Mouse (Mus musculus): ENCODE measurements around the gene Ubb. TPM values are rescaled to one million over a fixed set of nuclear protein-coding genes. Genes with fewer than 3 reads are reported as not detected.

Ubb gene
- polyA plus RNA-seq, 1 experiment from 2014 or later: 3,648 TPM

DNA sequence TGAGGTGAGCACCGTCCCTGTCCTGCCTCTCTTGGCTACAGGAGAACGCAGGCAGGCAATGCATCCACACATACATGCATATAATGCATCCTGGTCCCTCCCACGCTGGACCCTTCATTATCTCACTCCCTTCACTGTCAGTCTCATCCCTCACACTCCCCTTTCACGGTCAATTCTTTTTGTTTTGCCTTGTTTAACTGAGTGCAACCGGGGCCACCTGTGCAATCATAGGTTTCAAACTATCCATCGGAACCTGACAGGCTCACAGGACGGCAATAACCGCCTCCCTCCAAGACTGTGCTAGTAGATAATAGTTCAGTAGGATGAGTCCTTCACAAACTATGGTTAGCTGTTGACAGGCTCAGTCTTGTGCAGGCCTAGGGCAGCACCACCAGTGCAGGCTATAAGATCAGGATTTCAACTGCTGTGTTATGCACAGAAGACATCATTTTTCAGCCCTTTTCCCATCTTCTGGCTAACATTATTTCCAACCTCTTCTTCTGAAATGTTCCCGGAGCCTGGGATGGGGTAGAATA, 33.8 kb downstream of the Ubb start:
- WGBS: 84% methylated on average over 9 of the region's 9 CpGs

DNA sequence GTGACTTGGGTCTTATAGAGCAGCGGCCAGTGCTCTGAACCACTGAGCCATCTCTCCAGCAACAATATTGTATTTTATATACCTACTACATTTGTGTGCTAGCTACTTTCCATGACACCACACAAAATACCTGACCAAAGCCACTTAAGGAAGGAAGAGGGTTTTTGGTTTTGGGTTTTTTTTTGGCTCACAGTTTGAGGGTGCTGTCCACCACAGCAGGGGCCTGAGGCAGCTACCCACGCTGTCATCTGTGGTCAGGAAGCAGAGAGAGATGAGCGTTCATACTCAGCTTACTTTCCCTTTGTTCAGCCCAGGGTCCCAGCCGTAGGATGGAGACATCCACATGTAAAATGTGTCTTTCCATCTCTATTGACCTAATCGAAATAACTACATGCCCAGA, 36.1 kb downstream of the Ubb start:
- no peak overlapping the region for H3K4me3 ChIP-seq (replicated peaks)
- no peak overlapping the region for H3K9ac ChIP-seq (replicated peaks)
- no peak for ATAC-seq (ENCODE audit: insufficient number of reproducible peaks, insufficient read depth, low FRiP score, low TSS enrichment, low read depth)
- WGBS: 90% methylated on average over 5 of the region's 5 CpGs
- peaks cover 3% of the 10 kb centered on the region; the same call in 1 of the 2 replicates for H3K4me1 ChIP-seq (replicated peaks)
- H3K9me3 ChIP-seq: no peaks in the 10 kb centered on the region
- H3K27ac ChIP-seq: no peak overlapping the region
- H3K36me3 ChIP-seq: no peaks in the 10 kb centered on the region
- H3K4me2 ChIP-seq: no peak overlapping the region
- H3K27me3 ChIP-seq: no peaks in the 10 kb centered on the region

More for the DNA sequence above, 33.8 kb downstream of the Ubb start:
- no peak overlapping the region for H3K4me2 ChIP-seq
- no peaks in the 10 kb centered on the region for H3K9me3 ChIP-seq
- H3K4me3 ChIP-seq (replicated peaks): no peak overlapping the region
- H3K36me3 ChIP-seq: no peaks in the 10 kb centered on the region
- ATAC-seq (ENCODE audit: insufficient number of reproducible peaks, insufficient read depth, low FRiP score, low TSS enrichment, low read depth): no peak
- H3K9ac ChIP-seq (replicated peaks): no peak overlapping the region
- H3K4me1 ChIP-seq (replicated peaks): no peaks in the 10 kb centered on the region
- H3K27me3 ChIP-seq: no peaks in the 10 kb centered on the region
- no peak overlapping the region for H3K27ac ChIP-seq

DNA sequence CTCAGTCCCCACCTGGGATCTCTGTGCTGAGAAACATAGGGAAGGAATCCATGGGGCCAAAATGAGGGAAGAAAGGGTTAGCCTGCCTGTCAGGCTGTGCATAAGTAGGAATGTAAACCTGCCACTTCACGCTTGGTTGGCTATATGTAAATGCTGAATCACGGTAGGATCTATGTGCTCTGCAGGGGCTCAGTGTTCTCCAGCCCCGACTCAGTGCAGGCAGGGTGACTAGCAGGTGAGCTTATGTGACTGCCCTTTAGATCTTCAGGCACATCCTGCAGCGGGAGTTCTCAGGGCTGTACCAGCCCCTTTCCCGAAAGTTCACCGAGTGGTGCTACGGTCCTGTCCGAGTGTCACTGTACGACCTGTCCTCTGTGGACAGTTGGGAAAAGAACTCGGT, 38.4 kb downstream of the Ubb start:
- 88% methylated on average over 10 of the region's 10 CpGs for WGBS
- Histone ChIP-seq H3K4me1 (replicated peaks) (peaks cover 5% of the 10 kb centered on the region; the same call in 1 of the 2 replicates), H3K4me3 (replicated peaks) (no peak overlapping the region), H3K4me2 (no peak overlapping the region), H3K27me3 (no peaks in the 10 kb centered on the region), H3K36me3 (no peaks in the 10 kb centered on the region), H3K9me3 (no peaks in the 10 kb centered on the region), H3K27ac (no peak overlapping the region), H3K9ac (replicated peaks) (no peak overlapping the region)
- no peak for ATAC-seq (ENCODE audit: insufficient number of reproducible peaks, insufficient read depth, low FRiP score, low TSS enrichment, low read depth)

DNA sequence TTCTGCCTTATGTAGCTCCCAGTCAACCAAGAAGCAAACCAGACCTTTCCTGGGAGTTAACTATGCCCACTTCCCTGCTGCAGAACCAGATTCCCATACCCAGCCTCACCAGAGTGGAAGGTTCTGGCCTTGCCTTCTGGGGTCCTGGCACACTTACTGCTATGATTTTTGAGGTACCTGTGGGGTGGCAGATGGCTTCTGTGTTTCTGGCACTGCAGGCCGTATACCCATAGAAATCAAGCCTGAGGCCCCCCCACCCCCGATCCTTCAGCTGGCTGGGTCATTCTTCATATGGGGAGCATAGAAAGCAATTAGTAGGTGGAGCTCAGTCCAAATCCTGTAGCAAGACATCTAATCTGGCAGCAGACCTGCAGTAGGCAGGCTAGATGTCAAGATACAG, 40.1 kb downstream of the Ubb start:
- ATAC-seq (ENCODE audit: insufficient number of reproducible peaks, insufficient read depth, low FRiP score, low TSS enrichment, low read depth): no peak
- no peaks in the 10 kb centered on the region for H3K27me3 ChIP-seq
- 83% methylated on average over 2 of the region's 2 CpGs for WGBS
- no peak overlapping the region for H3K9ac ChIP-seq (replicated peaks)
- H3K4me3 ChIP-seq (replicated peaks): no peak overlapping the region
- H3K4me2 ChIP-seq: no peak overlapping the region
- H3K27ac ChIP-seq: no peak overlapping the region
- H3K4me1 ChIP-seq (replicated peaks): peaks cover 5% of the 10 kb centered on the region; the same call in 1 of the 2 replicates
- H3K36me3 ChIP-seq: no peaks in the 10 kb centered on the region
- H3K9me3 ChIP-seq: no peaks in the 10 kb centered on the region

DNA sequence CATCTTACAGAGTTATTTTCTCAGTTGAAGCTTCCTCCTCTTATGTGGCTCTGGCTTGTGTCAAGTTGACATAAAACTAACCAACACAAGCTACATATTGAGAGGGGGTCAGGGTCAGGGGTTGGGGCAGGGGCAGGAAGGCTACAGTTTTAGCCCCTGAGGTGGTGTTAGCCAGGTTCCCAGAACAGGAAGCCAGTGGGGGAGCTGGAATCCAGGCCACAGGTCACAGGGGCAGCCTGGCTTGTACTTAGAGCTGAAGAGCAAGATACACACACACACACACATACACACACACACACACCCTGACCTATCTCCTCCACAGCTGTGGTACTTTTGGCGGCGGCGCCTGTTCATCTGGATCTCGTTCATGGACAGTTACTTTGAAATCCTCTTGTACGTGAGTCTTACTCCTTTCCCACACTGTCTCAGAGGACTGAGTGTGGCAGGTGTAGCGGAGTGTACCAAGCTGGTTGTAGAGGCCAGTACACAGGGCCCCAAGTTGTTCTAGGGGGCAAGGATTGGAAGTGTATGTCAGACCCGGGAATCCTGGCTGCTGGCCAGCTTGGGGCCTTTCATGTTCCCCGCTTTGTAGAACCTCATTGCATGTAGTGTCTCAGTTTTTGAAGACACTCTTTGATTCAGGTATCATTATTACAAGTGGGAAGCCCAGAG, 41.1 kb downstream of the Ubb start:
- H3K4me3 ChIP-seq (replicated peaks): no peak overlapping the region
- H3K9me3 ChIP-seq: no peaks in the 10 kb centered on the region
- no peaks in the 10 kb centered on the region for H3K27me3 ChIP-seq
- H3K36me3 ChIP-seq: no peaks in the 10 kb centered on the region
- H3K4me1 ChIP-seq (replicated peaks): peaks cover 5% of the 10 kb centered on the region; the same call in 1 of the 2 replicates
- ATAC-seq (ENCODE audit: insufficient number of reproducible peaks, insufficient read depth, low FRiP score, low TSS enrichment, low read depth): no peak
- no peak overlapping the region; the same call in 1 of the 2 replicates for H3K9ac ChIP-seq (replicated peaks)
- H3K4me2 ChIP-seq: no peak overlapping the region
- WGBS: 47% methylated on average over 8 of the region's 8 CpGs
- no peak overlapping the region for H3K27ac ChIP-seq

DNA sequence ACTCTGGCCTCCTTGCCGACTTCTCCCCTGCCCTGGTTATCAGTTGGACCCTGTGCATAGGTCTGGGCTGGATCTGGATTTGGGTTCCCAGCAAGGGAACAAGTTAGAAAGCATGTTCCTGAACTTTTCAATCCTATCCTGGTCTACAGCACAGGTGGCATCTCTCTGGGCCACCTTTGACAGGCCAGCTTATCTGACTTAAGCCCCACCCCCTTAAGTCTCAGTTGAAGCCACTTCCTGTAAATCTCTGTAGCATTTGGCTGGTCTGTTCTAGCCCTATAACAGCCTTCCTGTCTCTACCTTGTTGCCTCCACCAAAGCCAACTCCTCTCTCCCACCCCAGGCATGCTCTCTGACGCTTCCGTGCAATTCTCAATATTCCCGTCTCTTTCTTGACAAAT, 47.6 kb downstream of the Ubb start:
- Histone ChIP-seq H3K9me3 (no peaks in the 10 kb centered on the region), H3K27ac (no peak overlapping the region), H3K4me3 (replicated peaks) (no peak overlapping the region), H3K36me3 (no peaks in the 10 kb centered on the region), H3K9ac (replicated peaks) (no peak overlapping the region), H3K27me3 (no peaks in the 10 kb centered on the region), H3K4me2 (no peak overlapping the region), H3K4me1 (replicated peaks) (peaks cover 5% of the 10 kb centered on the region)
- no peak for ATAC-seq (ENCODE audit: insufficient number of reproducible peaks, insufficient read depth, low FRiP score, low TSS enrichment, low read depth)
- 86% methylated on average over 4 of the region's 4 CpGs for WGBS

DNA sequence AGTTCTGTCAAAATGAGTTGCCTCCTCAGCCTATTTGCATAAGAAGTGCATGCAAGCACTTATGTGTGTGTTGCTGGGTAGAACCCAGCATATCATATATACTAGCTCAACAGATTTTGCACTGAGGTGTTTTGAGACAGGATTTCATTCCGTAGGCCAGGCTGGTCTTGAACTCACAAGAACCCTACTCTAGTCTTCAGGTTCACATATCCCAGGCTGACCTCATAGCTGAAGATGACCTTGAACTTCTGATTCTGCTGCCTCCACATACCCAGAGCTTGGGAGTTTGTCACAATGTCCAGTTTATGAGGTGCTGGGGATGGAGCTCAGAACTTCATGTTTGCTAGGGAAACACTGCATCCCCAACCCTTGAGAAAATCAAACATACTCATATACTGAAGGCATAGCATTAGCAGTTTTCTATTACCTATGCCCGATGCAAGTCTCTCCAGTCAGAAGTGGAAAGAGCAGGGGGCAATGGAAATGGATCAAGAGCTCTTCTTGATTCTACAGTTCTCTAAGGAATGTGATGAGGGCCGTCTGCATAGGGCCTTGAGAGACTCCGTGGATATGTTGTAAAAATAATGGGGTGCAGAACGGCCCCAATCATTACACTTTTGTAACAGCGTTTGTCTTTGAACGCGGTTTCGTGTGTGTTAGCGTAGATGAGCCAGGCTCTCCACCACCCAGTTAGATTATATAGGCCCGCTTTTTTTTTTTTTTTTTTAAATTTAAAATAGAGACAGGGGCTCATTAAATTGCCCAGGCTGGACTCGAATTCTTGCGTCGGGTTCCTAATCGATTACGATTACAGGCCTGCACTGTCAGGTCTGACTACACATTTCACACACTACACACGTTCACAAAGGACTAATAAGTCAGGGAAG, 51.0 kb downstream of the Ubb start:
- Histone ChIP-seq H3K4me3 (replicated peaks) (peak overlapping the region; percentile 85), H3K9me3 (no peaks in the 10 kb centered on the region), H3K36me3 (peaks cover 33% of the 10 kb centered on the region), H3K9ac (replicated peaks) (peak overlapping the region; percentile 98), H3K4me1 (replicated peaks) (peaks cover 29% of the 10 kb centered on the region), H3K27ac (peak overlapping the region; percentile 94), H3K4me2 (peak overlapping the region; percentile 82), H3K27me3 (no peaks in the 10 kb centered on the region)
- ATAC-seq (ENCODE audit: insufficient number of reproducible peaks, insufficient read depth, low FRiP score, low TSS enrichment, low read depth): peak; percentile 5; the same call in 1 of the 2 replicates
- WGBS: 11% methylated on average over 17 of the region's 17 CpGs

Other genes with a start within 250 kb of the Ubb start
- gene Pigl, start 92.7 kb upstream of the Ubb start, polyA plus RNA-seq (2016; fragmentation: Nextera tagmentation; extraction: Ambion mirVana): 9.5 and 12.0 TPM in 2 replicates
- gene Ncor1, start 92.6 kb upstream of the Ubb start, polyA plus RNA-seq (2016; fragmentation: Nextera tagmentation; extraction: Ambion mirVana): 187 and 193 TPM in 2 replicates
- gene Cenpv, start 11.9 kb upstream of the Ubb start, polyA plus RNA-seq (2016; fragmentation: Nextera tagmentation; extraction: Ambion mirVana): 44.5 and 47.9 TPM in 2 replicates
- gene Trpv2, start 23.3 kb downstream of the Ubb start, polyA plus RNA-seq (2016; fragmentation: Nextera tagmentation; extraction: Ambion mirVana): 0.88 and 1.2 TPM in 2 replicates
- 19.2 and 23.2 TPM in 2 replicates for gene Lrrc75a, start 97.4 kb downstream of the Ubb start, polyA plus RNA-seq (2016; fragmentation: Nextera tagmentation; extraction: Ambion mirVana)
- 59.9 and 61.2 TPM in 2 replicates for gene Mmgt2, start 97.5 kb downstream of the Ubb start, polyA plus RNA-seq (2016; fragmentation: Nextera tagmentation; extraction: Ambion mirVana)
- gene Zfp287, start 180.7 kb downstream of the Ubb start, polyA plus RNA-seq (2016; fragmentation: Nextera tagmentation; extraction: Ambion mirVana): 16.0 and 16.3 TPM in 2 replicates
- not detected in 2 replicates for gene Gm10428, start 201.9 kb downstream of the Ubb start, polyA plus RNA-seq (2016; fragmentation: Nextera tagmentation; extraction: Ambion mirVana)
- 37.5 and 42.7 TPM in 2 replicates for gene Zfp286, start 238.3 kb downstream of the Ubb start, polyA plus RNA-seq (2016; fragmentation: Nextera tagmentation; extraction: Ambion mirVana)

Data from limb, embryonic 12.5 days (tissue).